Mouse (Mus musculus): ENCODE results near the gene Slc22a23. TPM values are rescaled to one million over a fixed set of nuclear protein-coding genes. Genes with fewer than 3 reads are reported as not detected.

Slc22a23 gene
- polyA plus RNA-seq, 1 experiment from 2014 or later = 6.0 TPM

- Histone ChIP-seq H3K27me3 (replicated peaks; ENCODE audit: control insufficient read depth, insufficient read depth, low read length) (no peaks in the 10 kb centered on the region), H3K4me1 (ENCODE audit: control insufficient read depth, insufficient read depth, low read length) (no peaks in the 10 kb centered on the region), H3K9me3 (ENCODE audit: control insufficient read depth, low read length) (no peaks in the 10 kb centered on the region), H3K4me2 (ENCODE audit: low read depth, low read length) (no peak overlapping the region), H3K27ac (replicated peaks; ENCODE audit: low read depth, low read length) (no peak overlapping the region), H3K9ac (ENCODE audit: low read depth, low read length) (no peak overlapping the region), H3K36me3 (ENCODE audit: control insufficient read depth, insufficient read depth, low read length) (no peaks in the 10 kb centered on the region), H3K4me3 (ENCODE audit: low read depth, low read length) (no peak overlapping the region)
- ATAC-seq (ENCODE audit: low read depth) (no peak), DNase-seq (ENCODE audit: low spot score) (no peak)
- 80% methylated on average over 2 of the region's 2 CpGs for WGBS
Measured at GRCm38 (mm10) chr13:34312346-34313002, 32.5 kb downstream of the Slc22a23 start.

GRCm38 (mm10) chr13:34311593-34311992 is 33.4 kb downstream of the Slc22a23 start:
- ATAC-seq (ENCODE audit: low read depth) (no peak), DNase-seq (ENCODE audit: low spot score) (no peak)
- Histone ChIP-seq H3K27ac (replicated peaks; ENCODE audit: low read depth, low read length) (no peak overlapping the region), H3K9ac (ENCODE audit: low read depth, low read length) (no peak overlapping the region), H3K4me3 (ENCODE audit: low read depth, low read length) (no peak overlapping the region), H3K4me2 (ENCODE audit: low read depth, low read length) (no peak overlapping the region), H3K36me3 (ENCODE audit: control insufficient read depth, insufficient read depth, low read length) (no peaks in the 10 kb centered on the region), H3K27me3 (replicated peaks; ENCODE audit: control insufficient read depth, insufficient read depth, low read length) (no peaks in the 10 kb centered on the region), H3K4me1 (ENCODE audit: control insufficient read depth, insufficient read depth, low read length) (no peaks in the 10 kb centered on the region), H3K9me3 (ENCODE audit: control insufficient read depth, low read length) (no peaks in the 10 kb centered on the region)
- 58% methylated on average over 2 of the region's 2 CpGs for WGBS

- Histone ChIP-seq H3K9ac (ENCODE audit: low read depth, low read length) (no peak overlapping the region), H3K4me1 (ENCODE audit: control insufficient read depth, insufficient read depth, low read length) (no peaks in the 10 kb centered on the region), H3K9me3 (ENCODE audit: control insufficient read depth, low read length) (no peaks in the 10 kb centered on the region), H3K27ac (replicated peaks; ENCODE audit: low read depth, low read length) (no peak overlapping the region), H3K4me2 (ENCODE audit: low read depth, low read length) (no peak overlapping the region), H3K4me3 (ENCODE audit: low read depth, low read length) (no peak overlapping the region), H3K36me3 (ENCODE audit: control insufficient read depth, insufficient read depth, low read length) (no peaks in the 10 kb centered on the region), H3K27me3 (replicated peaks; ENCODE audit: control insufficient read depth, insufficient read depth, low read length) (no peaks in the 10 kb centered on the region)
- DNase-seq (ENCODE audit: low spot score) = no peak
- WGBS = 79% methylated on average over 3 of the region's 3 CpGs
- no peak for ATAC-seq (ENCODE audit: low read depth)
Measured at GRCm38 (mm10) chr13:34308604-34308927, 36.4 kb downstream of the Slc22a23 start.

GRCm38 (mm10) chr13:34307696-34308603 is 37.0 kb downstream of the Slc22a23 start:
- H3K27me3 ChIP-seq (replicated peaks; ENCODE audit: control insufficient read depth, insufficient read depth, low read length) = no peaks in the 10 kb centered on the region
- H3K9ac ChIP-seq (ENCODE audit: low read depth, low read length) = no peak overlapping the region
- H3K9me3 ChIP-seq (ENCODE audit: control insufficient read depth, low read length) = no peaks in the 10 kb centered on the region
- H3K36me3 ChIP-seq (ENCODE audit: control insufficient read depth, insufficient read depth, low read length) = no peaks in the 10 kb centered on the region
- H3K4me3 ChIP-seq (ENCODE audit: low read depth, low read length) = no peak overlapping the region
- no peak overlapping the region for H3K27ac ChIP-seq (replicated peaks; ENCODE audit: low read depth, low read length)
- no peak for ATAC-seq (ENCODE audit: low read depth)
- H3K4me1 ChIP-seq (ENCODE audit: control insufficient read depth, insufficient read depth, low read length) = no peaks in the 10 kb centered on the region
- H3K4me2 ChIP-seq (ENCODE audit: low read depth, low read length) = no peak overlapping the region
- WGBS = 57% methylated on average over 7 of the region's 7 CpGs
- no peak for DNase-seq (ENCODE audit: low spot score)

- H3K36me3 ChIP-seq (ENCODE audit: control insufficient read depth, insufficient read depth, low read length) = no peaks in the 10 kb centered on the region
- no peak overlapping the region for H3K4me2 ChIP-seq (ENCODE audit: low read depth, low read length)
- H3K27me3 ChIP-seq (replicated peaks; ENCODE audit: control insufficient read depth, insufficient read depth, low read length) = no peaks in the 10 kb centered on the region
- no peak overlapping the region for H3K9ac ChIP-seq (ENCODE audit: low read depth, low read length)
- WGBS = 96% methylated on average over 2 of the region's 2 CpGs
- H3K4me1 ChIP-seq (ENCODE audit: control insufficient read depth, insufficient read depth, low read length) = no peaks in the 10 kb centered on the region
- H3K27ac ChIP-seq (replicated peaks; ENCODE audit: low read depth, low read length) = no peak overlapping the region
- no peak overlapping the region for H3K4me3 ChIP-seq (ENCODE audit: low read depth, low read length)
- DNase-seq (ENCODE audit: low spot score) (no peak), ATAC-seq (ENCODE audit: low read depth) (no peak)
- H3K9me3 ChIP-seq (ENCODE audit: control insufficient read depth, low read length) = no peaks in the 10 kb centered on the region
Measured at GRCm38 (mm10) chr13:34305964-34306671, 38.9 kb downstream of the Slc22a23 start.

- Histone ChIP-seq H3K9me3 (ENCODE audit: control insufficient read depth, low read length) (no peaks in the 10 kb centered on the region), H3K9ac (ENCODE audit: low read depth, low read length) (no peak overlapping the region), H3K27ac (replicated peaks; ENCODE audit: low read depth, low read length) (no peak overlapping the region), H3K4me1 (ENCODE audit: control insufficient read depth, insufficient read depth, low read length) (no peaks in the 10 kb centered on the region), H3K27me3 (replicated peaks; ENCODE audit: control insufficient read depth, insufficient read depth, low read length) (no peaks in the 10 kb centered on the region), H3K4me3 (ENCODE audit: low read depth, low read length) (no peak overlapping the region), H3K36me3 (ENCODE audit: control insufficient read depth, insufficient read depth, low read length) (no peaks in the 10 kb centered on the region), H3K4me2 (ENCODE audit: low read depth, low read length) (no peak overlapping the region)
- 92% methylated on average over 3 of the region's 3 CpGs for WGBS
- DNase-seq (ENCODE audit: low spot score) (no peak), ATAC-seq (ENCODE audit: low read depth) (no peak)
Measured at GRCm38 (mm10) chr13:34304896-34305295, 40.1 kb downstream of the Slc22a23 start.

- Histone ChIP-seq H3K36me3 (ENCODE audit: control insufficient read depth, insufficient read depth, low read length) (no peaks in the 10 kb centered on the region), H3K4me1 (ENCODE audit: control insufficient read depth, insufficient read depth, low read length) (no peaks in the 10 kb centered on the region), H3K9ac (ENCODE audit: low read depth, low read length) (no peak overlapping the region), H3K27ac (replicated peaks; ENCODE audit: low read depth, low read length) (no peak overlapping the region), H3K9me3 (ENCODE audit: control insufficient read depth, low read length) (no peaks in the 10 kb centered on the region), H3K4me3 (ENCODE audit: low read depth, low read length) (no peak overlapping the region), H3K4me2 (ENCODE audit: low read depth, low read length) (no peak overlapping the region), H3K27me3 (replicated peaks; ENCODE audit: control insufficient read depth, insufficient read depth, low read length) (no peaks in the 10 kb centered on the region)
- DNase-seq (ENCODE audit: low spot score) (no peak), ATAC-seq (ENCODE audit: low read depth) (no peak)
- 58% methylated on average over 6 of the region's 6 CpGs for WGBS
Measured at GRCm38 (mm10) chr13:34303386-34304016, 41.5 kb downstream of the Slc22a23 start.

GRCm38 (mm10) chr13:34301585-34301984 is 43.4 kb downstream of the Slc22a23 start:
- H3K27ac ChIP-seq (replicated peaks; ENCODE audit: low read depth, low read length) = no peak overlapping the region
- DNase-seq (ENCODE audit: low spot score) (no peak), ATAC-seq (ENCODE audit: low read depth) (no peak)
- no peaks in the 10 kb centered on the region for H3K36me3 ChIP-seq (ENCODE audit: control insufficient read depth, insufficient read depth, low read length)
- H3K9me3 ChIP-seq (ENCODE audit: control insufficient read depth, low read length) = no peaks in the 10 kb centered on the region
- no peaks in the 10 kb centered on the region for H3K27me3 ChIP-seq (replicated peaks; ENCODE audit: control insufficient read depth, insufficient read depth, low read length)
- H3K9ac ChIP-seq (ENCODE audit: low read depth, low read length) = no peak overlapping the region
- H3K4me3 ChIP-seq (ENCODE audit: low read depth, low read length) = no peak overlapping the region
- WGBS = 56% methylated on average over 3 of the region's 3 CpGs
- no peak overlapping the region for H3K4me2 ChIP-seq (ENCODE audit: low read depth, low read length)
- H3K4me1 ChIP-seq (ENCODE audit: control insufficient read depth, insufficient read depth, low read length) = no peaks in the 10 kb centered on the region
